Mouse (Mus musculus) cerebellum, adult 9-10 months (tissue): ENCODE results near the gene Tas2r102.

Source experiments
- DNase-seq: peaks from one replicate; pipeline ENCODE4 v3.0.0; 2022

Tas2r102 gene

DNA sequence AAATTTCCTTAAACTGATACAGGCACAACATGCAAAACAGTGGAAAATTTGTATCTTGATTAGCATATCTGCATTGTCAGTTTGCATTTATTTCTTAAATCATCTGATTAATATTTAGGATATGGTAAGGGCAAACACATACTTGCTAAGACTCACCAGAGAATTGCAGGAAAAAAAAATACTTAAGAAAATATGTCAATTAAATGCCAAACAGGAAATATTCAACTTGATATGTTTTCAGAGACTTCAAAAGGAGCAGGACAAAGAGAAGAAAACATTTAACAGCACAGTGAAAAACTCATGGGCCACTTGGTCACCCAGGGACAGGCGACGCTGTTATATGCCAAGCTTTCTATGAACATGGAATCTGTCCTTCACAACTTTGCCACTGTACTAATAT is at the start of gene Tas2r102:
Tas2r102 (plus strand) TSS at position 301 of the 400 bp plus-strand sequence.
- DNase-seq = no peak

DNA sequence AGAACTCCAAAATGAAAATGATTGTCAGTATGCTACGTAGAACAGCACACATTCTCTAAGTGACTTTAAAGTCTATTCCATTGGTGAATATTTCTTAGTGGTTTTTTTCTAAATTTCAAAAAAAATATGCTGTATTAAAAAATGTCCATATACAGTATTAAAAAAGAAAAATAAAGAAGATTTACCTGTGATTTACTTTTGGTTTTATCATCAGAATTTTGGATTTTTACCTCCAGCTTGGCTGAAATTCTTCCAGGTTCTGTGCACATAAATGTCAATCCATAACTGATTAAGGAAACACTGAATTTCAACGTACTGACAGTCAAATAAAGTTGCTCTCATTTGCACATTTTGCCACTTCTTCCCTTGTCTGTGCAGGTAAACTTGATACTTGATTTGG is 24.0 kb upstream of the Tas2r102 start, which contains the start of gene Tas2r115:
Tas2r115 (minus strand) TSS at position 101 of the 400 bp plus-strand sequence.
- DNase-seq = no peak

DNA sequence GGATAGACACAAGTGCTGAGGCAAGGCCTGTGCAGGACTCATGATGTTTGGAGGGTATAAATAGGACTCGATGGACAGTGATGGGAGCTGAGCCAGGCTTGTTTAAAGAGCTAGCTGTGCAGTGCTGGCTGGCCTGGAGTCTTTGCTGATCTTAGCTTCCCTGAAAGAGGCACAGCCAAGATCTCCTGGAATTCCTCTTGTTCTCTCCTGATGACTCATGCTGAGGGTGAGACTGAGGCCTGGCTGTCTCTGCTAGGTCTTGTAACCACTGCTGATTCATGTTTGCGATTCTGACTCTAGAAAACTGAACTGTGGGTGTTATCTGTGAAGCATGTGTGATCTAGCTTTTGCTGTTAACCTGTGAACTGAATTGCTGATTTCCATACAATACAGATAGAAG is 11.7 kb upstream of the Tas2r102 start:
- DNase-seq = no peak

DNA sequence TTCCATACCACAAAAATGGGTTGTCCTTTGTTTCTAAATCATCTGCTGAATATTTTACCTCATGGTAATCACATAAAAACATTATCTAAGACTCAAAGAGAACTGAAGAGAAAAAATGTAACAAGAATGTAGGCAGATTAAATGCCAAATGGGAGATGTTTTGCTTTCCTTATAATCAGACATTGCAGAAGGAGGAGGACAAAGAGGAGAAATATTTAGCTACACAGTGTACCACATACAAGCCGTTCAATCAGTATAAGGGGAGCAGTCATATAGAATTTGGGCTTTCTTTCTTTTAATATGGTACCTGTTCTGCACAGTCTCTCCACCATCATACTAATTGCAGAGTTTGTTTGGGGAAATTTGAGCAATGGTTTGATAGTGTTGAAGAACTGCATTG is 7.5 kb upstream of the Tas2r102 start, which contains the start of gene Tas2r124:
Tas2r124 (plus strand) TSS at position 301 of the 400 bp plus-strand sequence.
- no peak for DNase-seq

DNA sequence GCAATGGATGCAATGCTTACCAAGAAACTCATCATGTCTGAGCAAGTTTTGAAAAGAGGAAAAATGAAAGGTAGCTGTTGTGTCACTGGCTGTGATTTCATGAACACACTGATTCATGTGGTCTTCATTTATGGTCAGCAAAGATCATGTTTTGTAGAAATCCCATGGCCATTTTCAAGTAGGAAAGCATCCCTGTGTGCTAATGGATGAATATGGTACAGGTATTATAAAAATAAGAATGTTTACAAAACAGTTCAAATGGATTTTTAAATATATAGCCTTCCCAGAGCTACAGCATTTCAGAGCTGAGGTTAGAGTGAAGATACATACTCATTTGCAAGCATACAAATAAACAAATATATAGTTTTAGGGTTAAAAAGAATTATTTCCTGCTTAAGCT is 16.1 kb downstream of the Tas2r102 start, which contains the start of gene Tas2r136:
Tas2r136 (minus strand) TSS at position 101 of the 400 bp plus-strand sequence.
- no peak for DNase-seq

DNA sequence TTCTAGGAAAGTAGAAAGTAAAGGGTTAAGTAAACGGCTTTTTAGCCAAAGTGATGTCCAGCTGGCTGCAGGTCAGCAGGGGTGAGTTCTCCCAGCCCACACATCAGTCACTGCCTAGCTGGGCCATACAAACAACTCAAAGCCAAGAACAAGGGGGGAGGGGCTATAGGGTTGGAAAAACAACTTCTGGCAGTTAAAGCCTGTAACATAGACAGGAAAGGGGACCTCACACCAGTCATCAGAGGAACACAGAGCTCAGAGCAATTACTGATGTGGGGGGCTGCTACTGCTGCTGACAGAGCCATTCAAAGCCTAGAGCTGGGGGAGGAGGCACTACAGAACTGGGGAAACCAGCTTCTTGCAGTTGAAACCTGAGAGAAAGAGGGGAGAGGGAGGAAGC is 33.5 kb downstream of the Tas2r102 start:
- DNase-seq = no peak

DNA sequence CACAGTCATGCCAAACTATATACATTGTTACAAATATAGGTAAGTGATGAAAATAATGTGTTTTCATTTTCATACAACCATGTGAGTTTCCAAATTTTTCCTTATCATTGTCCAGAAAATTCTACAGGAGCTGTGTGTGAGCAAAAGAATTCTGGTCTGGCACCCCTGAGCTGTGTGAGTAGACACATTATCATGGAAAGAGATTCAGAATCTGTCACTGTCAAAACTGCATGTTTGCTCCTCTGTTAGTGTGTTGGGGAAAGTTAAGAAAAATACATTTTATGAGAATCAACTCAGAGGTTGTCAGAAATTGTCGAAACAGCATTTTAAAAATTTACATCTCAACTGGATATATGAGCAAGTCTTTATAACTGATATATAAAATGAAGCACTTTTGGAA is 40.6 kb downstream of the Tas2r102 start, which contains the start of gene Tas2r117:
Tas2r117 (plus strand) TSS at position 301 of the 400 bp plus-strand sequence.
- DNase-seq = no peak
